Mouse (Mus musculus) ES-Bruce4 (cell line): ENCODE measurements around the gene Rplp0.

ENCODE experiments used
- CTCF ChIP-seq: IDR thresholded peaks from one replicate; pipeline ENCODE4 v1.8.1; 2011; ENCODE audit warnings: low read depth, low read length
- EP300 ChIP-seq: IDR thresholded peaks from 2 replicates; pipeline ENCODE4 v1.6.1; 2011; ENCODE audit warnings: low read depth, low read length; ENCODE audit not compliant: insufficient read depth
- POLR2A ChIP-seq: IDR thresholded peaks from one replicate; pipeline ENCODE4 v1.8.1; 2011; ENCODE audit warnings: low read length; ENCODE audit not compliant: insufficient read depth

- TF ChIP-seq POLR2A (no peak), CTCF (no peak), EP300 (no peak)
Observed at GRCm38 (mm10) chr5:115512375-115512774, 46.9 kb upstream of the Rplp0 start.
